In genomic region chr1:181285600-181285999, GRCm38 (mm10) we compare ENCODE assay signal across 13 mouse cellular contexts.
DNase-seq lines count a peak whose midpoint lies in the region; ATAC-seq and TF ChIP-seq lines count a peak whose summit lies in the region.
"Had no signal": no experiment of that assay in that cellular context is flagged by ENCODE, and none has a peak within 500 bp of the region (broad histone marks: within the 10 kb centered on the region; RNA-seq: fewer than 3 reads in every experiment).

No protein-coding gene starts in this region.

- H3K4me2 ChIP-seq in intestine, embryonic 14.5 days (ENCODE audit: low read length) = no peak overlapping the region
- H3K4me2 ChIP-seq in midbrain, embryonic 16.5 days (ENCODE audit: low read length) = no peak overlapping the region
- H3K4me2 ChIP-seq: heart, embryonic 13.5 days; lung, embryonic 15.5 days had no signal

- H3K36me3 ChIP-seq in kidney, adult 2 months (ENCODE audit: control insufficient read depth, insufficient read depth, low read length) = no peaks in the 10 kb centered on the region
- no peaks in the 10 kb centered on the region for H3K36me3 ChIP-seq in intestine, embryonic 14.5 days (ENCODE audit: control insufficient read depth, insufficient read depth, low read length)
- no peaks in the 10 kb centered on the region for H3K36me3 ChIP-seq in midbrain, embryonic 16.5 days (ENCODE audit: control insufficient read depth, insufficient read depth, low read length)
- H3K36me3 ChIP-seq: heart, embryonic 13.5 days; lung, embryonic 15.5 days had no signal

- no peaks in the 10 kb centered on the region for H3K9me3 ChIP-seq in intestine, embryonic 14.5 days (ENCODE audit: control insufficient read depth, low read length)
- H3K9me3 ChIP-seq in midbrain, embryonic 16.5 days (replicated peaks; ENCODE audit: control insufficient read depth, low read length, poor library complexity, severe bottlenecking) = no peaks in the 10 kb centered on the region
- H3K9me3 ChIP-seq: heart, embryonic 13.5 days; lung, embryonic 15.5 days had no signal

- WGBS in cerebellum, adult 2 months = 14% methylated on average over 8 of the region's 8 CpGs
- 60% methylated on average over 8 of the region's 8 CpGs for WGBS in kidney, adult 2 months
- 87% methylated on average over 8 of the region's 8 CpGs for WGBS in intestine, embryonic 14.5 days
- 90% methylated on average over 8 of the region's 8 CpGs for WGBS in midbrain, embryonic 16.5 days

- no peak for TF ChIP-seq POLR2A in cerebellum, adult 2 months (IDR thresholded peaks at IDR 0.05; ENCODE audit: borderline replicate concordance, insufficient read depth, low read length)
- TF ChIP-seq POLR2A in kidney, adult 2 months (IDR thresholded peaks at IDR 0.05; ENCODE audit: low read depth, low read length) = no peak

- no peak for TF ChIP-seq CTCF in cerebellum, adult 2 months (IDR thresholded peaks at IDR 0.05; ENCODE audit: borderline replicate concordance, insufficient read depth, low read depth, low read length)
- no peak for TF ChIP-seq CTCF in kidney, adult 2 months (conservative IDR thresholded peaks at IDR 0.05; ENCODE audit: insufficient read depth, insufficient read length, low read depth, low read length)

- no peaks in the 10 kb centered on the region for H3K27me3 ChIP-seq in cerebellum, adult 2 months (ENCODE audit: control insufficient read depth, insufficient read depth, low read length)
- H3K27me3 ChIP-seq in kidney, adult 2 months (replicated peaks; ENCODE audit: control insufficient read depth, insufficient read depth, low read length) = no peaks in the 10 kb centered on the region
- no peaks in the 10 kb centered on the region for H3K27me3 ChIP-seq in intestine, embryonic 14.5 days (replicated peaks; ENCODE audit: control insufficient read depth, insufficient read depth, low read length)
- no peaks in the 10 kb centered on the region for H3K27me3 ChIP-seq in midbrain, embryonic 16.5 days (ENCODE audit: control insufficient read depth, insufficient read depth, low read depth, low read length)
- H3K27me3 ChIP-seq: heart, embryonic 13.5 days; lung, embryonic 15.5 days had no signal

- no peak overlapping the region for H3K27ac ChIP-seq in cerebellum, adult 2 months (ENCODE audit: insufficient read depth, low read length)
- H3K27ac ChIP-seq in kidney, adult 2 months (ENCODE audit: insufficient read depth, low read depth, low read length) = no peak overlapping the region
- no peak overlapping the region for H3K27ac ChIP-seq in intestine, embryonic 14.5 days (ENCODE audit: low read depth)
- no peak overlapping the region for H3K27ac ChIP-seq in midbrain, embryonic 16.5 days (ENCODE audit: low read length)
- H3K27ac ChIP-seq: heart, embryonic 13.5 days; kidney, postnatal 0 days; lung, embryonic 15.5 days had no signal

- 0 out of 2 replicates have a peak, but pooled peaks have one; percentile 26 for ATAC-seq in intestine, embryonic 14.5 days (replicated peaks; ENCODE audit: low FRiP score, low TSS enrichment, low read depth)
- ATAC-seq in midbrain, embryonic 16.5 days = no peak
- ATAC-seq: Patski had no signal

- peaks cover 8% of the 10 kb centered on the region for H3K4me1 ChIP-seq in cerebellum, adult 2 months (ENCODE audit: control insufficient read depth, insufficient read depth, low read length)
- H3K4me1 ChIP-seq in kidney, adult 2 months (ENCODE audit: control insufficient read depth, insufficient read depth, low read length) = no peaks in the 10 kb centered on the region
- H3K4me1 ChIP-seq in intestine, embryonic 14.5 days (replicated peaks; ENCODE audit: control insufficient read depth, insufficient read depth, low read length) = no peaks in the 10 kb centered on the region
- no peaks in the 10 kb centered on the region for H3K4me1 ChIP-seq in midbrain, embryonic 16.5 days (ENCODE audit: control insufficient read depth, insufficient read depth, low read length)

- H3K4me3 ChIP-seq in cerebellum, adult 2 months (replicated peaks; ENCODE audit: insufficient read depth, low read depth, low read length) = no peak overlapping the region
- no peak overlapping the region for H3K4me3 ChIP-seq in kidney, adult 2 months (ENCODE audit: insufficient read depth, low read depth, low read length)
- H3K4me3 ChIP-seq in intestine, embryonic 14.5 days (ENCODE audit: low read depth, low read length) = no peak overlapping the region
- no peak overlapping the region for H3K4me3 ChIP-seq in midbrain, embryonic 16.5 days (ENCODE audit: low read depth, low read length)
- H3K4me3 ChIP-seq: heart, embryonic 13.5 days; lung, embryonic 15.5 days had no signal

- DNase-seq in cerebellum, adult 2 months = peak; percentile 12 to 18
- DNase-seq in cerebellum, adult 11 months = no peak
- DNase-seq in kidney, adult 2 months = peak; percentile 67
- DNase-seq in kidney, postnatal 4 days = no peak
- peak; percentile 50 for DNase-seq in intestine, embryonic 14.5 days (ENCODE audit: low spot score)
- DNase-seq in layer of hippocampus, postnatal 36 days = peak; percentile 41 to 49
- DNase-seq in lung, postnatal 4 days = no peak
- DNase-seq: gastrocnemius, postnatal 14 days had no signal

- H3K9ac ChIP-seq in intestine, embryonic 14.5 days (ENCODE audit: low read length) = no peak overlapping the region
- no peak overlapping the region for H3K9ac ChIP-seq in midbrain, embryonic 16.5 days (ENCODE audit: low read depth, low read length)
- H3K9ac ChIP-seq: heart, embryonic 13.5 days; lung, embryonic 15.5 days had no signal

Comparison
In these comparisons a context has a peak if more than half of its experiments do, and no peak if none do; other contexts are left out.
1. DNase-seq: peak in cerebellum, adult 2 months (2 of 2), kidney, adult 2 months (single experiment), intestine, embryonic 14.5 days (single experiment) and layer of hippocampus, postnatal 36 days (2 of 2); none in cerebellum, adult 11 months (single experiment), kidney, postnatal 4 days (0 of 2) and lung, postnatal 4 days (0 of 2).